Mouse (Mus musculus) bone marrow, adult 2 months (tissue): ENCODE measurements around the gene Mtmr14.

Experiments used
- CTCF ChIP-seq: fragments of 200-500 bp; IDR thresholded peaks from 2 replicates; pipeline ENCODE4 v1.5.1; 2011; ENCODE audit warnings: low read length, control low read depth; ENCODE audit not compliant: control insufficient read depth, insufficient read depth
- POLR2A ChIP-seq: fragments of 200-500 bp; IDR thresholded peaks from 2 replicates; pipeline ENCODE4 v1.6.1; 2011; ENCODE audit warnings: low read depth, mild to moderate bottlenecking, control low read depth, low read length, borderline replicate concordance; ENCODE audit not compliant: control insufficient read depth

- TF ChIP-seq CTCF: no peak
- no peak for TF ChIP-seq POLR2A
Measured at GRCm38 (mm10) chr6:113329396-113329795, 91.8 kb downstream of the Mtmr14 start.
